Mouse (Mus musculus) liver, adult 2 months (tissue): ENCODE measurements around the gene C730034F03Rik. TPM values are rescaled to one million over a fixed set of nuclear protein-coding genes. Genes with fewer than 3 reads are reported as not detected.

Source experiments
- DNase-seq: peaks from one replicate; pipeline ENCODE4 v3.0.0-alpha.2; 2011; ENCODE audit warnings: low read depth, low spot score; ENCODE audit errors: extremely low read depth
- H3K27ac ChIP-seq: fragments of 200-500 bp; replicated peaks from 2 replicates; pipeline ENCODE4 v1.5.1; 2012; ENCODE audit warnings: low read depth, mild to moderate bottlenecking, control low read depth, inconsistent platforms, low read length; ENCODE audit not compliant: insufficient read depth
- H3K27me3 ChIP-seq: fragments of 200-500 bp; 2 replicates; pipeline ENCODE4 v1.6.1; 2012; ENCODE audit warnings: mild to moderate bottlenecking, moderate library complexity, low read length, inconsistent platforms; ENCODE audit not compliant: control insufficient read depth, insufficient read depth
- H3K36me3 ChIP-seq: fragments of 200-500 bp; 2 replicates; pipeline ENCODE4 v1.6.1; 2012; ENCODE audit warnings: low read length, inconsistent platforms; ENCODE audit not compliant: control insufficient read depth, insufficient read depth
- H3K4me1 ChIP-seq: fragments of 200-500 bp; 2 replicates; pipeline ENCODE4 v1.6.1; 2011; ENCODE audit warnings: low read length; ENCODE audit not compliant: control insufficient read depth, insufficient read depth
- H3K4me3 ChIP-seq: fragments of 200-500 bp; 2 replicates; pipeline ENCODE4 v1.5.1; 2011; ENCODE audit warnings: low read depth, mild to moderate bottlenecking, control low read depth, low read length, moderate library complexity; ENCODE audit not compliant: insufficient read depth
- H3K79me2 ChIP-seq: fragments of 200-500 bp; 2 replicates; pipeline ENCODE4 v1.6.1; 2012; ENCODE audit warnings: inconsistent platforms, mild to moderate bottlenecking, low read length, moderate library complexity; ENCODE audit not compliant: control insufficient read depth, insufficient read depth
- H3K9ac ChIP-seq: fragments of 200-500 bp; 2 replicates; pipeline ENCODE4 v1.6.1; 2012; ENCODE audit warnings: low read depth, mild to moderate bottlenecking, control low read depth, inconsistent platforms, low read length
- CTCF ChIP-seq: fragments of 200-500 bp; IDR thresholded peaks from 2 replicates; pipeline ENCODE4 v1.5.1; 2011; ENCODE audit warnings: low read depth, low read length, control low read depth
- POLR2A ChIP-seq: fragments of 200-500 bp; IDR thresholded peaks from 2 replicates; pipeline ENCODE4 v1.6.1; 2011; ENCODE audit warnings: low read length, control low read depth; ENCODE audit not compliant: insufficient read depth; ENCODE audit errors: extremely low read depth
- WGBS: fragments of 180-500 bp; shearing (Covaris S2); methylation state at CpG from one replicate; pipeline ENCODE4 v1.1.7; 2018; 5-methylcytosine and 5-hydroxymethylcytosine counted together
- polyA plus RNA-seq: library from polyadenylated mRNA; depleted of rRNA; stranded (reverse); fragments of >200 nt; gene quantifications from 2 replicates; pipeline ENCODE4 v1.2.3, GENCODE M21; 2012
- total RNA-seq: library from RNA; depleted of rRNA; stranded (reverse); fragments of >200 nt; gene quantifications from 2 replicates; pipeline ENCODE4 v1.2.3, GENCODE M21; 2014

Gene C730034F03Rik
- total and polyA plus RNA-seq, 2 experiments: 0.83 to 1.6 TPM

DNA sequence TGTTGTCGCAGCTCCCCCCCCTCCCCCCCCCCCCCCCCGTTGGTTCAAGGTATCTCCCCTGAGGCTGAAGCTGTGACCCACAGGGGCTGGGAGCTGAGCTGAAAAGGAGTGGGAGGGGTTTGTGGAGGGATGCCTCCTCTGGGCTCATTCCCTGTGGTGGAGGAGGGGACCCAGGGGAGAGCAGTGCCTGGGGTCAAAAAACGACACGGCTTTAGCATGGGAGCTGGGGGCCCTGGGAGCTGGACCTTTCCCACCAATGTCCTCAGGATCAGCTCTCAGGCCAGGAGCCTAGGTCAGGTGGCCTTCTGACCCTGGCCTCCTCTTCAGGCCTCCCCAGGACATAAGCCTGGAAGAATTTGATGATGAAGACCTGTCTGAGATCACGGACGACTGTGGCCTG lies 25.5 kb downstream of the C730034F03Rik start:
- Histone ChIP-seq H3K4me1 (no peaks in the 10 kb centered on the region), H3K4me3 (no peak overlapping the region), H3K9ac (no peak overlapping the region), H3K27ac (no peak overlapping the region), H3K27me3 (peaks cover 8% of the 10 kb centered on the region; the same call in 1 of the 2 replicates), H3K79me2 (no peaks in the 10 kb centered on the region), H3K36me3 (no peaks in the 10 kb centered on the region)
- TF ChIP-seq CTCF (no peak), POLR2A (no peak)
- 32% methylated on average over 5 of the region's 6 CpGs for WGBS
- no peak for DNase-seq

DNA sequence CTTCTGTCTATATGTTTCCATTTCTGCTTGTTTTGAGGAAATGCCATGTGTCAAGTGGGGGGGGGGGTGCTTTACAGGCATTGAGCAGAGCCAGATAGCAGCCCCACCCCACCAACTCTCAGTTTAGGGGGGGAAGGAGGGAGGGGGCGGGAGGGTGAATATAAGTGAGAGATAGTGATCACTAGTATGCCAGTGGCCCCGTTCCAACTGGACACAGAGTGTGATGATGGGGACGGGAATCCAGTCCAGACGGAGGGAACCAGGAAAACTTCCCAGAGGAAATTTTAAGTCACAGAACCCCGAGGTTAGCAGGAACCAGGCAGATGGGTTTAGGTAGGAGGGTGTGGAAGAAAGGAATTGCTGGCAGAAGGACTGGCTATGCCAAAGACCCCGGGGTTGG lies 26.3 kb downstream of the C730034F03Rik start:
- DNase-seq: no peak
- no peak overlapping the region for H3K4me3 ChIP-seq
- H3K36me3 ChIP-seq: no peaks in the 10 kb centered on the region
- H3K27me3 ChIP-seq: peaks cover 11% of the 10 kb centered on the region; the same call in 1 of the 2 replicates
- no peak overlapping the region for H3K27ac ChIP-seq
- TF ChIP-seq CTCF (no peak), POLR2A (no peak)
- H3K4me1 ChIP-seq: no peaks in the 10 kb centered on the region
- 70% methylated on average over 6 of the region's 6 CpGs for WGBS
- H3K9ac ChIP-seq: no peak overlapping the region
- no peaks in the 10 kb centered on the region for H3K79me2 ChIP-seq

DNA sequence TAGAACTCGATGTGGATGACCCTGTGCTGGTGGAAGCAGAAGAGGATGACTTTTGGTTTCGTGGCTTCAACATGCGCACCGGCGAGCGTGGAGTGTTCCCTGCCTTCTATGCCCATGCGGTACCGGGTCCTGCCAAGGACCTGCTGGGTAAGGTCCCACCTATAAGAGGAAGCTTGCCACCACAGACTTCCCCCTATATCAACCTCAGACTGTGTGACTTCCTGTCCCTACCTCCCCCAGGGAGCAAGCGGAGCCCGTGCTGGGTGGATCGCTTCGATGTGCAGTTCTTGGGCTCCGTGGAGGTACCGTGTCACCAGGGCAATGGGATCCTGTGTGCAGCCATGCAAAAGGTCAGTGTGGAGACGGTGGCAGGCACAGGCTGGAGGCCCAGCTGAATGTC lies 29.6 kb downstream of the C730034F03Rik start:
- no peak for DNase-seq
- no peaks in the 10 kb centered on the region for H3K79me2 ChIP-seq
- no peak overlapping the region for H3K27ac ChIP-seq
- no peak overlapping the region for H3K4me3 ChIP-seq
- peaks cover 11% of the 10 kb centered on the region; the same call in 1 of the 2 replicates for H3K27me3 ChIP-seq
- H3K4me1 ChIP-seq: no peaks in the 10 kb centered on the region
- no peaks in the 10 kb centered on the region for H3K36me3 ChIP-seq
- no peak for TF ChIP-seq CTCF
- TF ChIP-seq POLR2A: no peak
- 75% methylated on average over 15 of the region's 15 CpGs for WGBS
- H3K9ac ChIP-seq: no peak overlapping the region

DNA sequence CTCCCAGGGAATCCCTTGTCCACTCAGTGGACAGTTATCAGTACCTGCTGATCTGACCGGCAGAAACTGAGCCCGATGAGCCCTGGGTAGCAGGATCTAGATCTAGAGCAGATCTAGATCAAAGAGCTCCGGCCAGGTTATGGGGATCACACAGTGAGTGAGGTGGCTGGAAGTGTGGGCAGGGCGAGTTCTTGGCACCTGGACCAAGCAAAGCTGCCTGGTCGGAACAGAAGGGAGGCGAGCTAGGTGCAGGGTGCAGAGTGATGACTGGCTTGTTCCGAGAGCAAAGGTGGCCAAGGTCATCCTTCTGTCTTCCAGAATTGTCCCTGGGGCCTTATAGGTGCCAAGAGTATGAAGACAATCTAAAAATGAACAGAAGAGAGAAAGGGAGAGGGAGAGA lies 30.4 kb downstream of the C730034F03Rik start:
- Histone ChIP-seq H3K27ac (no peak overlapping the region), H3K4me3 (no peak overlapping the region), H3K79me2 (no peaks in the 10 kb centered on the region), H3K4me1 (no peaks in the 10 kb centered on the region), H3K9ac (no peak overlapping the region), H3K27me3 (peaks cover 8% of the 10 kb centered on the region; the same call in 1 of the 2 replicates), H3K36me3 (no peaks in the 10 kb centered on the region)
- no peak for TF ChIP-seq POLR2A
- TF ChIP-seq CTCF: no peak
- 71% methylated on average over 7 of the region's 7 CpGs for WGBS
- no peak for DNase-seq

DNA sequence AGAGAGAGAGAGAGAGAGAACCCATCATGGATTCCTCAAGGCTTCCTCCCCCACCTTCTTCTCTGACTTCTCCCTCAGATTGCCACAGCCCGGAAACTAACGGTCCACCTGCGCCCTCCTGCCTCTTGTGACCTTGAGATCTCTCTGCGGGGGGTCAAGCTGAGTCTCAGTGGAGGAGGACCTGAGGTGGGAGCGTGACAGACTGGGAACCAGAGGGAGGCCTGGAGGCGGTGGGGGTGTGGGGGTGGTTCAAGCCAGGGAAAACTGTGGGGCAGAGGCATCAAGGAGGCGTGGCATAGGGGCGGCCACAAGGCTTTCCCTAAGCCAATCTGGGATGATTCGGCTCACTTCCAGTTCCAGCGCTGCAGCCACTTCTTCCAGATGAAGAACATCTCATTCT lies 30.9 kb downstream of the C730034F03Rik start:
- TF ChIP-seq CTCF (no peak), POLR2A (no peak)
- Histone ChIP-seq H3K27ac (no peak overlapping the region), H3K4me1 (no peaks in the 10 kb centered on the region), H3K79me2 (no peaks in the 10 kb centered on the region), H3K27me3 (peaks cover 8% of the 10 kb centered on the region; the same call in 1 of the 2 replicates), H3K36me3 (no peaks in the 10 kb centered on the region), H3K4me3 (no peak overlapping the region), H3K9ac (no peak overlapping the region)
- no peak for DNase-seq
- WGBS: 52% methylated on average over 10 of the region's 10 CpGs

DNA sequence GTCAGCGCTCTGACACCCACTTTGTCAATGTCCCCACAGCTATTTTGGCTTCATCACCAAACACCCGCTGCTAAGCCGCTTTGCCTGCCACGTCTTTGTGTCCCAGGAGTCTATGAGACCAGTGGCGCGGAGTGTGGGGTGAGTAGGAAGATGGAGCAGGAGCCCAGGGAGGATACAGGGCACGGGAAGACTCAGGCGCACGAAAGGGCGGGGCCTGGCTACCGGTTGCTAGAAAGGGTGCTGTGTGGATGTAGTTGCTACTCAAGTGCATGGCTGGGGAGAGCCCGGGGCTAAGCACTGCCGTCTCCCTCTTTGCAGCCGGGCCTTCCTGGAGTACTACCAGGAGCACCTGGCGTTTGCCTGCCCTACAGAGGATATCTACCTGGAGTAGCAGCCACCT lies 31.9 kb downstream of the C730034F03Rik start:
- Histone ChIP-seq H3K9ac (no peak overlapping the region), H3K27me3 (peaks cover 8% of the 10 kb centered on the region; the same call in 1 of the 2 replicates), H3K4me1 (no peaks in the 10 kb centered on the region), H3K36me3 (no peaks in the 10 kb centered on the region), H3K79me2 (no peaks in the 10 kb centered on the region), H3K27ac (no peak overlapping the region), H3K4me3 (no peak overlapping the region)
- no peak for DNase-seq
- TF ChIP-seq POLR2A (no peak), CTCF (no peak)
- WGBS: 69% methylated on average over 15 of the region's 15 CpGs
